1 mouse cellular context compared by ENCODE assay signal in the genomic region with DNA sequence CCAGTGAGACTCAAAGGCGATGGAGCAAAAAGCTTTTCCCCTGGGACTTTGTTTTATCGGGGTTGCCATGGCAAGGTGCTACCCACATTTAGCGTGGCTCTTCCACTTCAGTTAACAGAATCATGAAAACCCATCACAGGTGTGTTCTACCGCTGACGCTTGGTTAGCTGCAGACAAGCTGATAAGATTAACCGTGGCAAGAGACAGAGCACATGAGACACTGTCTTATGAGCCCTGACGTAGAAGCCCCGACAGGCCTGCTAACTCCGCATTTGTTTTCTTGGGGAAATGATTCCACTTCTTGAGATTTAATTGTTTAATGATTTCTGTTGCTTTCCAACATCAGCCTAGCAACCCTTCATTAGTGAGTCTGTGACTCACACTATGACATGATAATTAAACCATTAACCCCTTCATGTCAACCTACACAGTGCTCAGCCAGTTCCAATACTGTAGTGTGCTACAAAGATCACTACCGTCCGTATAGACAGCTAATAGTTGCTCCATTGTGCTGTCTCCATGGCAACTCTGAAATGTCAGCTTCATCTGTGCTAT.
TF ChIP-seq lines count a peak whose summit lies in the region.

No protein-coding gene starts in this region.

TF ChIP-seq in CH12.LX, 34 proteins besides CTCF, POLR2A, EP300 and RAD21 (continued from another document):
- no peak for TF ChIP-seq MXI1 (IDR thresholded peaks at IDR 0.05; ENCODE audit: low read depth, low read length)
- TF ChIP-seq TCF12 (IDR thresholded peaks at IDR 0.05; ENCODE audit: low read depth, low read length), result no peak
- no peak for TF ChIP-seq TBP (conservative IDR thresholded peaks at IDR 0.05; ENCODE audit: low read depth, low read length)
- TF ChIP-seq MAX (IDR thresholded peaks at IDR 0.05; ENCODE audit: low read length), result no peak
- no peak for TF ChIP-seq IRF4 (IDR thresholded peaks at IDR 0.05; ENCODE audit: low read depth, low read length)
- TF ChIP-seq NRF1 (IDR thresholded peaks at IDR 0.05; ENCODE audit: low read depth, low read length), result no peak
- no peak for TF ChIP-seq E2F4 (IDR thresholded peaks at IDR 0.05; ENCODE audit: insufficient replicate concordance, low read depth, low read length)
- TF ChIP-seq SMC3 (IDR thresholded peaks at IDR 0.05; ENCODE audit: low read depth, low read length), result no peak
